Mouse (Mus musculus) CD4-positive naive resting alpha-beta T cell, adult 57 days (primary cell): ENCODE measurements around the gene Fam205a4. TPM values are rescaled to one million over a fixed set of nuclear protein-coding genes. Genes with fewer than 3 reads are reported as not detected.

ENCODE experiments used
- total RNA-seq: library from RNA; stranded (reverse); gene quantifications from one replicate; pipeline ENCODE4 v1.2.4, GENCODE M21; 2023

The Fam205a4 gene
- not detected for total RNA-seq

DNA sequence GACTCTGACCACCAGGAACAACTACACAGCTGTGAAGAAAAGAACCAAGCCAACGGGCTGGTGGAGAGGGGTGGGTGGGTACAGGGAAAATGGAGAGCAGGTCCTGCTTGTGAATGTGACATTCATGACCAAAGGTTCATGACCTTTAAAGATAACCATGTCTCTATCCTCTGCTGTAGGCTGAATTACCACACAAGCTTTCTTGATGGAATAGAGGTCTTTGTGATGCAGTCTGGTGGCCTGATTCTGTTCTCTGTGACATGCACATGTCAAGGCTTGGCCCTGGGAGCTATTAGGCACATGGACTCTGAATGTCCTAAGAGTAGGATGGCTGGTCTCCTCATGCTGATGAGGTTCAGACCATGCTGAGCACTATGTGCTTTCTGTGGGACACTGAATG lies at the start of gene Fam205a4:
TSS of gene Fam205a4 (plus strand) at position 301 of the 400 bp plus-strand sequence.

DNA sequence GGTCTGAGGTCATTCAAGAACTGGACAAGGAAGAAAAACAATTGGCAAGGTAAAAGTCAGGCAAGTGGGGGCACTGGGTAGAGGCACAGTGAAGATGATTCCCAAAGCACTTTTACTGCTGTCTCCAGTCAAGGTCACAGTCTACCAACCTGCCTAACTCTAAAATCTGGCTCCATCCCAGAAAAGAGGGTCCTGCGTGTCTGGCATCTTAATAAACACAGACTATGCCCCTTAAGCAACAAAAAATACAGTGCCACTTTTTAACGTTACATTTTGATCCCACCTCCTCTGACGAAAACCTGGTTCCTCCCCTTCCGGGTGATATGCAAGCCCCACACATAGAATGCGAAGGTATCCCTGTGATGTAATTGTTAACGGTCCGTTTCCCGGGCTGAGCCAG lies 24.6 kb upstream of the Fam205a4 start, which contains the start of gene Gm20878:
TSS of gene Gm20878 (plus strand) at position 301 of the 400 bp plus-strand sequence.

Other genes with a start within 250 kb of the Fam205a4 start
- gene Dctn3, start 242.9 kb upstream of the Fam205a4 start, total RNA-seq = 47.8 TPM
- not detected for gene Arid3c, start 234.9 kb upstream of the Fam205a4 start, total RNA-seq
- 63.2 TPM for gene Galt, start 210.8 kb upstream of the Fam205a4 start, total RNA-seq
- 22.7 TPM for gene Sigmar1, start 209.9 kb upstream of the Fam205a4 start, total RNA-seq
- gene Ccl27a, start 191.8 kb upstream of the Fam205a4 start, total RNA-seq = 8.2 TPM
- not detected for gene Gm21541, start 62.4 kb upstream of the Fam205a4 start, total RNA-seq
- not detected for gene Gm20878, start 24.5 kb upstream of the Fam205a4 start, total RNA-seq
- not detected for gene Gm21093, start 68.7 kb downstream of the Fam205a4 start, total RNA-seq
- not detected for gene Gm3893, start 125.1 kb downstream of the Fam205a4 start, total RNA-seq
- not detected for gene Gm13304, start 148.8 kb downstream of the Fam205a4 start, total RNA-seq
- not detected for gene Gm13306, start 187.4 kb downstream of the Fam205a4 start, total RNA-seq
- not detected for gene Gm13305, start 202.5 kb downstream of the Fam205a4 start, total RNA-seq